Mouse (Mus musculus) embryonic facial prominence, embryonic 14.5 days (tissue): ENCODE results near the gene Sgms1. TPM values are rescaled to one million over a fixed set of nuclear protein-coding genes. Genes with fewer than 3 reads are reported as not detected.

Experiments
- ATAC-seq: fragments of 200-750 bp; cut with Nextera tagmentation; 2 replicates; pipeline ENCODE4 v1.8.0; 2017; ENCODE audit warnings: low read depth, moderate number of reproducible peaks, moderate TSS enrichment
- DNase-seq: peaks from one replicate; pipeline ENCODE4 v3.0.0-alpha.2; 2015; ENCODE audit warnings: low spot score
- H3K27ac ChIP-seq: fragments of 300-500 bp; sonication (generic); replicated peaks from 2 replicates; pipeline ENCODE4 v1.5.1; 2014; ENCODE audit warnings: low read depth, mild to moderate bottlenecking, low read length, moderate library complexity
- H3K27me3 ChIP-seq: fragments of 300-500 bp; sonication (generic); replicated peaks from 2 replicates; pipeline ENCODE4 v1.6.1; 2014; ENCODE audit warnings: low read length; ENCODE audit not compliant: control insufficient read depth, insufficient read depth
- H3K36me3 ChIP-seq: fragments of 300-500 bp; sonication (generic); 2 replicates; pipeline ENCODE4 v1.6.1; 2014; ENCODE audit warnings: low read length, mixed read lengths; ENCODE audit not compliant: control insufficient read depth, insufficient read depth
- H3K4me1 ChIP-seq: fragments of 300-500 bp; sonication (generic); 2 replicates; pipeline ENCODE4 v1.6.1; 2014; ENCODE audit warnings: antibody characterized with exemption, low read length; ENCODE audit not compliant: control insufficient read depth, insufficient read depth
- H3K4me2 ChIP-seq: fragments of 300-500 bp; sonication (generic); 2 replicates; pipeline ENCODE4 v1.6.1; 2014; ENCODE audit warnings: low read depth, mild to moderate bottlenecking, low read length, moderate library complexity, mixed read lengths
- H3K4me3 ChIP-seq: fragments of 300-500 bp; sonication (generic); 2 replicates; pipeline ENCODE4 v1.5.1; 2014; ENCODE audit warnings: low read depth, mild to moderate bottlenecking, low read length
- H3K9ac ChIP-seq: fragments of 300-500 bp; sonication (generic); 2 replicates; pipeline ENCODE4 v1.6.1; 2014; ENCODE audit warnings: low read depth, mild to moderate bottlenecking, low read length, moderate library complexity, mixed read lengths
- H3K9me3 ChIP-seq: fragments of 300-500 bp; sonication (generic); 2 replicates; pipeline ENCODE4 v1.6.1; 2016; ENCODE audit warnings: low read length; ENCODE audit not compliant: control insufficient read depth
- WGBS: fragments of 180-500 bp; shearing (Covaris S2); extraction: QIAGEN DNeasy Blood & Tissue Kit; methylation state at CpG from one replicate; pipeline ENCODE4 v1.1.7; 2014; 5-methylcytosine and 5-hydroxymethylcytosine counted together
- polyA plus RNA-seq: library from polyadenylated mRNA; unstranded; fragments of >200 nt; fragmentation: Nextera tagmentation; extraction: Ambion mirVana; gene quantifications from 2 replicates; pipeline ENCODE4 v1.2.1, GENCODE M21; 2014

The Sgms1 gene
- polyA plus RNA-seq, 1 experiment from 2014 or later = 29.7 TPM

DNA sequence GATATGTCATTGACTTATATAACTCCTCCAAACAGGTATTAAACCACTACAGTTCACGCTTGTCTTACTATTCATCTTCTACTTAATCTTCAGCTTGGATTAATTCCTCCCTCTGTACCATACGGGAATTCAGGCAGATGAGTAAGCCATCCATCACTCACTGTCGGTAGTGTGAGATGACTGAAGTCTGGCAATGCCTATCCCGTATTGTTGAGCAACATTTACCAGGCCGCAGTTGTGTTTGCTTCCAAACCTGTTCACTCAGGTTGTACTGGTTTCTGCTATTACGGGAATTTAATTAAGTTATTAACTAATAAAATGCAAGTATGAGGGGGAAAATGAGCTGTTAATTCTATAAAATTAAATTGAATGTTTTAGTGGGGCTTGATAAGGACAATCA lies 199.6 kb downstream of the Sgms1 start:
- H3K36me3 ChIP-seq = no peaks in the 10 kb centered on the region
- H3K27me3 ChIP-seq = no peaks in the 10 kb centered on the region
- H3K9me3 ChIP-seq = no peaks in the 10 kb centered on the region
- no peaks in the 10 kb centered on the region; the same call in 1 of the 2 replicates for H3K4me1 ChIP-seq
- no peak for DNase-seq
- H3K9ac ChIP-seq = no peak overlapping the region
- H3K27ac ChIP-seq = no peak overlapping the region
- no peak overlapping the region for H3K4me3 ChIP-seq
- no peak overlapping the region for H3K4me2 ChIP-seq
- no peak for ATAC-seq
- 84% methylated on average over 6 of the region's 6 CpGs for WGBS

DNA sequence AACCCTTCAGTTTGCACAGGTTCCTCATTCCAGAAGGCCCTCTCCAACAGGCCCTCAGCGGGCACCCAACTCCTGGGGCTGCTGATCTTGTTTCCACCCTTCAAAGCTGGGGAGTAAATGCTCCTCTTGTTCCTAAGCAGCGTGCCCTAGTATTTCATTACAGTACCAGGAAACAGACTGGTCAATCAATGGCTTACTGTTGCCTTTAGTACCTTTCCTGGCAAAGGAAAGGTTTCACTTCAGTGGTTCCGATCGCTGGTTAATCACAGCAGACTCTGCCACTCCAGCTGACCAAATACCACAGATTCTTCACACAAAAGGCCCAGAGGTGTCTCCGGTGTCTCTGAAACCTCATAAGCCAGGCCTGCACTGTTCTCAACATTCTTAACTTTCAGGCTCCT lies 200.5 kb downstream of the Sgms1 start:
- DNase-seq = peak; percentile 52
- Histone ChIP-seq H3K36me3 (no peaks in the 10 kb centered on the region), H3K27me3 (no peaks in the 10 kb centered on the region), H3K9ac (no peak overlapping the region), H3K4me2 (no peak overlapping the region), H3K27ac (no peak overlapping the region), H3K4me1 (no peaks in the 10 kb centered on the region; the same call in 1 of the 2 replicates), H3K4me3 (no peak overlapping the region), H3K9me3 (no peaks in the 10 kb centered on the region)
- 64% methylated on average over 5 of the region's 5 CpGs for WGBS
- peak; percentile 76; the same call in 1 of the 2 replicates for ATAC-seq

- Histone ChIP-seq H3K9ac (no peak overlapping the region), H3K4me3 (no peak overlapping the region), H3K27ac (no peak overlapping the region), H3K36me3 (no peaks in the 10 kb centered on the region), H3K4me2 (no peak overlapping the region), H3K27me3 (no peaks in the 10 kb centered on the region), H3K9me3 (no peaks in the 10 kb centered on the region), H3K4me1 (no peaks in the 10 kb centered on the region; the same call in 1 of the 2 replicates)
- no peak for DNase-seq
- WGBS = 69% methylated on average over 8 of the region's 8 CpGs
- ATAC-seq = no peak
Measured at GRCm38 (mm10) chr19:32186594-32187092, 202.9 kb downstream of the Sgms1 start.

DNA sequence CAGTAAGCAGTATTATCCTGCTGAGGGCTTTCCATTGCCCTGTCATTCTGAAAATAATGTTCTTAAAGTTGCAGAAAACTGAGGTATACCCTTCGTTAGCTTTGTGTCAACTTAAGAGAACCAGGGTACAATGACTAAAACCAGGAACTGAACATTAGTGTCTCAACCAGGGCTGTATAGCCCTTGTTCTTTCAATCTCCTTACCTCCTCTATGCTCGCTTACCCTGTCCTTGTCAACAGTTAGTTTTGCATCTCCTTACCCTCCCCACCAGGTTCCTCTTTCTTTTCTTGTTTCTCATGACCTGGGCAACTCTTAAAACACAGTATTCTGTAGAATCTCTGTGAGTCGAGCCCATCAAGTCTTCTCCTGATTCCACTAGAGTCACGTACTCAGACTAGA lies 206.5 kb downstream of the Sgms1 start:
- H3K4me1 ChIP-seq = peaks cover 9% of the 10 kb centered on the region
- no peak for ATAC-seq

DNA sequence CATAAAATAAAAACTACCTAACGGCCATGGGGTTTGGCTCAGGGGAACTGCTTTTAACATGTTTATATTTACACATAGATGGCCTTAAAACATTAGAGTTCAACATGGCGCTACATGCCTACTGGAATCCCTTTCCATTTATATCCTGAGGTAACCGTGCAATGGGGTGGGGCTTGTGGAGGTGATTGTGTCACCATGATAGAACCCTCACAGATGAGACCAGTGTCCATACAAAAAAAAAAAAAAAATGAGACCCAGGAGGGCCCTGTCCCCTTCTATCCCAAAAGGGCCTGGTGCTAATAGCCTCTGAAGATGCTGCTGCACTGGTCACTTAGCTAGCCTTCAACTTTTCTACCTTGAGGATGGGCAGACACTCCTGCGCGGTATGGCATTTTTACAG lies 207.0 kb downstream of the Sgms1 start:
- H3K36me3 ChIP-seq = no peaks in the 10 kb centered on the region
- ATAC-seq = no peak
- H3K9ac ChIP-seq = no peak overlapping the region
- H3K4me2 ChIP-seq = no peak overlapping the region
- H3K9me3 ChIP-seq = no peaks in the 10 kb centered on the region
- DNase-seq = no peak
- WGBS = 89% methylated on average over 5 of the region's 5 CpGs
- 0 out of 2 replicates have a peak overlapping the region, but pooled peaks have one; percentile 8 for H3K27ac ChIP-seq
- H3K4me1 ChIP-seq = peaks cover 9% of the 10 kb centered on the region
- no peak overlapping the region for H3K4me3 ChIP-seq
- H3K27me3 ChIP-seq = no peaks in the 10 kb centered on the region

More for the DNA sequence above, 206.5 kb downstream of the Sgms1 start:
- H3K9ac ChIP-seq = no peak overlapping the region
- H3K4me3 ChIP-seq = no peak overlapping the region
- DNase-seq = no peak
- no peaks in the 10 kb centered on the region for H3K9me3 ChIP-seq
- WGBS = 95% methylated on average over 4 of the region's 4 CpGs
- H3K27ac ChIP-seq = no peak overlapping the region
- H3K27me3 ChIP-seq = no peaks in the 10 kb centered on the region
- no peaks in the 10 kb centered on the region for H3K36me3 ChIP-seq
- no peak overlapping the region for H3K4me2 ChIP-seq

DNA sequence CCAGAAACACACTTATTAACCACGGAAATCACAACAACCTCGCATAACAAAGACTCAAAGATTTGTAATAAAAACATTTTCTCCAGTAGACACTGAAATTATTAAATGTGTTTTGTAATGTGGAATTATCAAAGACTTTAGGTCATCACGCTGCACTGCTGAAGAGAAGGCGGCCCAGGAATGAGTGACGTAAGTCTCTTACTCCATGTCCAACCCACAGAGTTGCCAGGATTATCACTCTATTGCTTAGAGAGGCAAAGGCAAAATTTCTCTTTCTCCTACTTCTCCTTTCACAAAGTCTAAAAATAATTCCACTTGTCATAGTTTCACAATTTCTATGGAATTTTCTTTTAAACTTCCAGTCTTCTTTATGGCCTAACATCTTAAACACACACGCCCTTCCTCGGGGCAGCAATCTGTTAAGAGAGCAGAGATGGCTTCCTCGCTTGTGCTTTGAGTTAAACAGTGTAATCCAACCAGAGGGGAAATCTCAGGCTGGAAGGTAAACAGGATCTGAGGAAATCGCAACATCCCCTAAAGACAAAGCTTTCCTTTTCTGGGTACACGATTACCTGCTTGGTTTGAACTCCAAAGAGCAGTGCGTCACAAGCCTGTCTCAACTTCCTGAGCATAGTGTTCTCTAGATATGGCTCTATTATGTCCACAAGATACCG lies 207.7 kb downstream of the Sgms1 start:
- Histone ChIP-seq H3K9me3 (no peaks in the 10 kb centered on the region), H3K4me1 (peaks cover 9% of the 10 kb centered on the region), H3K9ac (no peak overlapping the region), H3K36me3 (no peaks in the 10 kb centered on the region), H3K4me3 (no peak overlapping the region), H3K27ac (peak overlapping the region; percentile 44; the same call in 1 of the 2 replicates), H3K4me2 (no peak overlapping the region), H3K27me3 (no peaks in the 10 kb centered on the region)
- WGBS = 76% methylated on average over 12 of the region's 12 CpGs
- DNase-seq = no peak
- ATAC-seq = no peak

DNA sequence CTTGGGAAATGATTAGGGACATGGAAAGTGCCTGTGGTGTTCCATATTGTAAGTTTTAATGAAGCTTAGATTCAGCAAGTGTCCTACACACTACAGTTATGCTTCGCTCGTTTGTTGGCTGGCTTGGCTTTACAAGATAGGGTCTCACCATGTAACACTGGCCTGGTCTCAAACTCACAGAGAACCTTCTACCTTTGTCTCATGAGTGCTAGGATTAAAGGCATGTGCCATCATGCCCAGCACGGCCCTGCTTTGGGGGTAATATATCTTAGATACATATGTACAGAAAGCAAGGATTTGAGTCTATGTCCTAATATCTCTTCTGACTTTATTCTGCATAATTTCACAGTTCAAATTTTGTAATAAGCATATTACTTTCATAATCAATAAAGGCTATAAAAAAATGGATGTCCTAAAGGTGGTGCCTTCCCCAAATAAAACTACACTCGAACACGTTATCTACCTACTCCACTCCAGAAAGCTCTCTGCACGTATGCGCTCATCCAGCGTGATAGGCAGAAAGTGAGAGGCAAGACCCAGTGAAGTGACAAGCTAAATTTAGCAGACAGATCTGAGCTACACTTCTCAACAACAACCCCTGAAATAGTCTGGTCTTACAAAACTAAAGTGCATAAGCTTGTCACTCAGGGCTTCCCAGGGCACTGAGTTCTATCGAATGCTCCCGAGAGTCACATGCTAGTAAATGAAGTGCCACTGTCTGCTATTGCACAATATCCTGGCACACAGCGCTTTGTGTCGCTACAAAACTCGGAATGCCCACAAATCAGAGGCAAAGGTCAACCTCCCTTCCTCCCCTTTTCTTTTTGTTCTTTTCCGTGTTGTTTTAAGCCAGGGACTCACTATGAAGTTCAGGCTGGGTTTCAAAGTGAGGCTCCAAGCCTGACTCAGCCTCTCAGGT lies 208.5 kb downstream of the Sgms1 start:
- Histone ChIP-seq H3K4me1 (peaks cover 9% of the 10 kb centered on the region), H3K9me3 (no peaks in the 10 kb centered on the region), H3K4me3 (no peak overlapping the region), H3K9ac (no peak overlapping the region), H3K36me3 (no peaks in the 10 kb centered on the region), H3K4me2 (no peak overlapping the region), H3K27me3 (no peaks in the 10 kb centered on the region), H3K27ac (0 out of 2 replicates have a peak overlapping the region, but pooled peaks have one; percentile 44)
- no peak for ATAC-seq
- 72% methylated on average over 14 of the region's 14 CpGs for WGBS
- no peak for DNase-seq

- Histone ChIP-seq H3K9ac (no peak overlapping the region), H3K36me3 (no peaks in the 10 kb centered on the region), H3K27me3 (no peaks in the 10 kb centered on the region), H3K4me2 (no peak overlapping the region), H3K9me3 (no peaks in the 10 kb centered on the region), H3K27ac (peak overlapping the region; percentile 1; the same call in 1 of the 2 replicates), H3K4me3 (no peak overlapping the region), H3K4me1 (peaks cover 9% of the 10 kb centered on the region)
- DNase-seq (no peak), ATAC-seq (no peak)
- WGBS = 46% methylated on average over 5 of the region's 5 CpGs
Measured at GRCm38 (mm10) chr19:32179978-32180413, 209.5 kb downstream of the Sgms1 start.
